Mouse (Mus musculus): ENCODE measurements at regions not wholly inside any gene's neighbourhood (a gene's known extent, or its start where the extent isn't known, plus 50 kb on each side); places are given as distances from the start of the nearest gene placed in this dataset.

DNA sequence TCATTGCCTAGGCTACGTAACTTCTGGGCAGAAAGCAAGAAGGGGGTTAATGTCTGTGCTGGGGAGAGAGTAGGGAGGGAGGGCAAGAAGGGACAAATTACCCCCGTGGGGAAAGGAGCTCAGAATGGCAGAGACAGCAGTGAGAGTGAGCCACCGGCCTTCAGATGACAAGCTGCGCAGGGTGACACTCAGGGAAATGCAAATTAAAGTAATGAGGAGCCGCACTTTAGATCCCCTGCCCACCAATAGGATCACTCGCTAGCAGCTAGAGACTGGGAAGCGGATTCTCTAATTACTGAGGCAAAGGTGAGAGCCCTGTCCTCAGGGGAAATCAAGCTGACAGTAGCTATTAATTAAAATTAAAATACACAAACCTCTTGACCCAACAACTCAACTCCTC, 202.5 kb downstream of the Arhgef10l start:
- no peak for DNase-seq (ENCODE audit: low read depth, low spot score)

DNA sequence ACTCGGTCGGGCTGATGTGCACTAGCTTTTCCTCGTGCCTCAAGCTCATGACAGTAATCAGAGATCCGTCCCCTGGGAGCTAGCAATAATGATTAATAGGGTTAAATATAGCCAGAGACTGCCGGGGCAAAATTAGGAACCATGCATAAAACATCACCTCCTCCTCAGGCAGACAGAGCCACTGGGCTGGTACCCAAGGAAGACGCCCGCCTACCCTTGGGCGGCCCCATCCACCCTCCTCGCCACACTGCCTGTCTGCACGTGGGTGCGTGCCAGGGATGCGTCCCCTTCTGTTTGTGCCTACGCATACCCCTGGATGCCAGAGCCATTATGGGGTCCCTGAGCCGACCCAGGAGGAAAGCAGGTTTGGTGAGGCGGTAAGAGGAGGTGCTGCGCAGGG, 204.5 kb downstream of the Arhgef10l start:
- DNase-seq (ENCODE audit: low read depth, low spot score) = no peak

- no peak for DNase-seq (ENCODE audit: low read depth, low spot score)
Observed at GRCm38 (mm10) chr4:140449062-140449461, 202.5 kb upstream of the Igsf21 start.

- DNase-seq (ENCODE audit: low read depth, low spot score) = no peak
Observed at GRCm38 (mm10) chr4:140446455-140446854, 199.9 kb upstream of the Igsf21 start.

DNA sequence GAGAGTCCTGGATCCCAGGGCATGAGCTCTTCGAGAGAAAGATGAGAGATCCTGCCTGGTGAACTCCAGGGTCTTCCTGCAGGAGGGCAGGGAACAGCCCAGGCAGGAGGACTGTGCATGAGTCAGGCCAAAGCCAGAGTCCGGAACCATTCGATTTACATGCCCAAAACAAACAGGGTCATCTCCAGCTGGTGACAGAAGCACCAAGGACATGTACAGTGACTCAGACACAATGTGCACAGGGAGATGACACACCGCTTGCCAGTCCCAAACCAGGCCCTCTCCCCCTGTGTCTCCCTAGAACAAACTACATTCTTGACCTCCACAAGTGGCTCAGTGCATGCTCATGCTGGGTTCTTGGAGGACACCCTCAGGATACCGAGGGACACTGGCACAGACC, 199.3 kb upstream of the Igsf21 start:
- no peak for DNase-seq (ENCODE audit: low read depth, low spot score)

DNA sequence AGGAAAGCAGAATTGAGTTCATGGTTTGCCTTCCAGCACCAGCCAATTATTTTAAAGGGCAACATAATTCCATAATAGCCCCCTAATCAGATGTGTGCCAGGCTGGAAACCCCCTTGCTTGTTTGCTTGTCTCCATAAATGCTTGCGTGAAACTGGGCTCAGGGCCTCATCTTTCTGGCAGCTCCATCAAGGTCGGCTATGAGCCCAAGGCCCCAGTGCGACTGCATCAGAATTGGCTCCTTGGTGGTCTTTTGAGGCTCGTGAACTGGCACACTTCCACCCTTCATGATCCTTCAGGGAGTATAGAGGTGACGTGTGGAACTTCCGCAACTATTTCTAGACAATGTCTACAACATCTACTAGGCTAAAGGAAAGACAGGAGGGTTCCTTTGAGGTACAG, 196.6 kb upstream of the Igsf21 start:
- DNase-seq (ENCODE audit: low read depth, low spot score) = no peak

DNA sequence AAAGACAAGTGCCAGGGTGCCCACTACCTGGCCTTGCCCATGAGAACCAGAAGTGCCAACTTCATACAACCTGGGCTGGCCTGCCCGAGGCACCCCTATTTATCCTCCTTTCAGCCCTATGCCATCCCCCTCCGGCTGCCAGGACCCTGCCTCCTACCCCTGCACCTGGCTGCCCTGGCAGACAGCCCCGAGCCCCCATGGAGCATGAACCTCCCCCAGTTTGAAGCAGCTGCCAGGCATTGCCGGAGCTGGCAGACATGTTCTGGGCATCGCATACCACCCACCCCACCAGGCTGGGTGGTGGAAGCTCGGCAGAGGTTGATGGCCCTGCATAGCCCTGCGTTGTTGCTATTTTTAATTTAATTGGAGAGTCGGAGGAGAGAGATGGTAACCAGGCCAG, 195.2 kb upstream of the Igsf21 start:
- no peak for DNase-seq (ENCODE audit: low read depth, low spot score)

- peak; percentile 60 for DNase-seq (ENCODE audit: low read depth, low spot score)
Observed at GRCm38 (mm10) chr4:140439856-140440255, 193.3 kb upstream of the Igsf21 start.

- no peak for DNase-seq (ENCODE audit: low read depth, low spot score)
Observed at GRCm38 (mm10) chr4:140436030-140436429, 189.4 kb upstream of the Igsf21 start.

GRCm38 (mm10) chr4:140433744-140434542, 187.4 kb upstream of the Igsf21 start:
- no peak for DNase-seq (ENCODE audit: low read depth, low spot score)

DNA sequence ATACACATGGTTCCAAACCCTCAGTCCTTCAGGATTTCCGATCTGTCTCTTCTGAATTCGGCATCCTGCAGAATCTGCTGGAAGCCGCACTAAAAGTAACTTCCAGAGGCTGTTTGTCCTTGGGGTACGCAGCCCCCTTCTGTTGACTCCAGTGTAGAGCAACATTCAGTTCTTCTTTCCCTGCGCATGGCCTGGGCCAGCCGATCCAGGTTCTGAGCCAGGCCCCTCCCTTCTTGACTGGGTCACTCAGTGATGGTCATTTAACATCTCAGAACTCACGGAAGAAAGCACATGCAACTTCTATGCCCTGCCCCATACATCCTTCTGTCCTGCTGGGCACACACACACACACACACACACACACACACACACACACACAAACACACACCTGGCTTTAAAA, 185.5 kb upstream of the Igsf21 start:
- no peak for DNase-seq (ENCODE audit: low read depth, low spot score)

DNA sequence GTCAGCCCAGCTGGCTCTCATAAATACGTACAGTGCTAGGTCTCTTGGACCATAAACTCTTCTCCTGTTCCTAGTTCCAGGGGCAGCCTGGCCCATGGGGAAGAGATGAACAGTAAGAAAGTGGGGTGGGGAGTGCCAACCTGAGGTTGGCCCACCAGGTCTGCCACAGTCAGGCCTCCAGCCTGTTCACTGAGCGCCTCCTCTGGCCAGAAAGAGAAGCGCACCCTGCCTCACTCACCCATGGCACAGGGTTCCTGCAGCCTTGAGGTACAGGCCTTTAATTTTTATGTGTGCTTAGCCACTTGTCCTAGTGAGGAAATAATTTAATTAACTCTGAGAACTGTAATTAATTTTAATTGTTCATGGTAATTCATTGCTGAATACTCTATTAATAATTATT, 180.5 kb upstream of the Igsf21 start:
- no peak for DNase-seq (ENCODE audit: low read depth, low spot score)

- no peak for DNase-seq (ENCODE audit: low read depth, low spot score)
Observed at GRCm38 (mm10) chr4:140423791-140424190, 177.2 kb upstream of the Igsf21 start.

GRCm38 (mm10) chr4:140421926-140422585, 175.5 kb upstream of the Igsf21 start:
- no peak for DNase-seq (ENCODE audit: low read depth, low spot score)

DNA sequence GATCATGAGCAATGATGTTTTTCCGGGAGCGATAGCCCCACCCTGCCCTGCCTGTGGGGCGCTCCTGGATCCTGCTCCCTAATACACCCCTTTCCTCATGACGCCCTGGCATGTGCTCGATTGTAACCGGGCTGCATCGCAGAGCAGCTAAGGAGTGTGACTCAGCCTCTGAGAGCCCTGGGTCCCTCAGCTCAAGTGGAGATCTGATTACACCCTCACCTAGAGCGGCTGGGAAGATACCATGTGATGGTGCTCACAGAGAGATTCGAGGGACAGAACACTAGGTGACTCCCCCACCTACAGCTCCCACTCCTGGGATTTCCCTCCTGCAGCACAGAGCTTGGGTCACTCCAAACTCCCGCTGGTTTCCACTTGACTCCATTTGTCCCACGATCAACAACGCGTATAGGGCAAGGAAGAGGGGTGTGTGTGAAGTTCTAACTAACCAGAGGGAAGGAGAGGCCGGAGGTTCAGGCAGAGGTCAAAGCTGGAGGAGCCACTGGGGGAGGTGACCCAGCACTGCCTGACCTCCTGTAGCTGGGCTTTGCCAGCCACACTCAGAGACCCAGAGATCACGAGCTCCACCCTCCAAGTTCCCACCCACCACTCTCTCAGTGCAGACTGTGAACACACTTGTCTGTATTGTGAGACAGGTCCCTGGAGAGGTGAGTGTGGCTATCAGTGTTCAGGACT, 173.3 kb upstream of the Igsf21 start:
- DNase-seq (ENCODE audit: low read depth, low spot score) = no peak

GRCm38 (mm10) chr4:140412312-140412930, 165.8 kb upstream of the Igsf21 start:
- no peak for DNase-seq (ENCODE audit: low read depth, low spot score)

GRCm38 (mm10) chr4:140408446-140408845, 161.9 kb upstream of the Igsf21 start:
- no peak for DNase-seq (ENCODE audit: low read depth, low spot score)

DNA sequence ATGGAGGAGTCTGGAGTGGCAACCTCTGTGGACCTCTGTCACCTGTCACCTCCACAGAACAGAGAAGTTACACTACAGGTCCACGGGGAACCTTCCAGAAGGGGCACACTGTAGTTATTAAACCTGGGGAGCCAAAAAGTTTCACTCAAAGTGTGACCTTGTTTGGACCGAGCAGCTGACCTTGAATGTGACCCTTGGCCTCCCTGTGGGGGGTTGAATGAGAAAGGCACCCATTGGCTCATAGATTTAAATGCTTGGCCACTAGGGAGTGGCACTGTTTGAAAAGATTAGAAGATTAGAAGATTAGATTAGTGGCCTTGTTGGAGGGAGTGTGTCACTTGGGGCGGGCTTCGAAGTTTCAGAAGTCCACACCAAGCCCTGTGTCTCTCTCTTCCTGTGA, 160.3 kb upstream of the Igsf21 start:
- DNase-seq (ENCODE audit: low read depth, low spot score) = no peak

DNA sequence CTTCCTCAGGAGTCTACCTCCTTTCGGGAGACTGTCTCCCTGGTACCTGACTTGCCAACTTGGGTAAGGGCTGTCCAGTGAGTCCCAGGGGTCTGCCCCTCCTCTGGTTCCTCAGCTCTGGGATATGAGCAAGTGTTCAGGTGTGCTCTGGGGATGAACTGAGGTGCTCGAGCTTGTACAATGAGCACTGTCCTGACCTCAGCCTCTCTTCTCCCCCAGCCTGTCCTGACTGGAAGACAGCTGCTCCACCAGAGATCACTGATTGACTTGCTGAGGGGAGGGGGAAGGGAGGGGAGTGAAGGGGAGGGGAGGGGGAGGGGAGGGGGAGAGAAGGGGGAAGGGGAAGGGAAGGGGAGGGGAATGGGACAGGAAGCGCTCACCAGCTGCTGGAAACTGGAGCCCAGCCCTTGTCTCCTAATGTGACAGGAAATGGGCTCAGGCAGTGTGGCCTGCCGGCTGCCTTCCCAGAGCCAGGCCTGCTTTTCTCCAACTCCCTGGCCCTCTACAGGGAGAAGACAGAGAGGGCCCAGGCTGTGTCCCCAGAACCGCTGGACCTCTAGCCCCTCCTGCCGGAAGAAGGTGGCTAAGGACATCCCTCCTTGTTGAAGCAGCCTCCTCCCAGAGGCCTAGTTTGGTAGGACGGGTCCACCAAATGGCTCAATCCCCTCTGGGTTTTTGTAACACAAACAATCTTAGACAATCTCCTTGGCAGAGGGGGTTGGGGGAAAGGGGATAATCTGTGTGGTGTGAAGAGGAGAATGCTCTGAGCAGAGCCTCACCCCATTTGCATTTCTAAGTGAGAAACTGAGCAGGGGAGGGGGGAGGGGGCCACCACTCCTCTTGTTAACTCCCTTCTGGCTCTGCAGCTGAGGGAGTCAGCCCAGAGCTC, 159.7 kb upstream of the Igsf21 start:
- DNase-seq (ENCODE audit: low read depth, low spot score) = peak; percentile 19

DNA sequence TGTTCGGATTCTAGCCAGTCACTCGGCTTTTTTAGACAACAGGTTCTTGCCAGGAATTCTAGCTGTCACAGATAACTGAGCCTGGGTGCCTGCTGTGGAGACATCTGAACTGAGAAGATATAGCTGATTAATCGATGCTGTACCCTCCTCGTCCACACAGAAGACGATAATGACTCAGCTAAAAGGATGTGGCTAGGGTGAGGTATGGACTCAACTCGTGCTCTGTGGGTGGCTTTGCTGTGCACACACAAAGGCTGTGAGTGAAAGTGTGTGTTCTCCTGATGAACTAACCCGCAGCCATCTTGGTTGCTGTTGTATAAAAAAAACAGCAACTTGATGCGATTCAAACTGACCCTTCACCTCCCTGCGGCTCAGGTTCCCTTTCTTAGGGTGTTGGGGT, 158.8 kb upstream of the Igsf21 start:
- DNase-seq (ENCODE audit: low read depth, low spot score) = no peak

DNA sequence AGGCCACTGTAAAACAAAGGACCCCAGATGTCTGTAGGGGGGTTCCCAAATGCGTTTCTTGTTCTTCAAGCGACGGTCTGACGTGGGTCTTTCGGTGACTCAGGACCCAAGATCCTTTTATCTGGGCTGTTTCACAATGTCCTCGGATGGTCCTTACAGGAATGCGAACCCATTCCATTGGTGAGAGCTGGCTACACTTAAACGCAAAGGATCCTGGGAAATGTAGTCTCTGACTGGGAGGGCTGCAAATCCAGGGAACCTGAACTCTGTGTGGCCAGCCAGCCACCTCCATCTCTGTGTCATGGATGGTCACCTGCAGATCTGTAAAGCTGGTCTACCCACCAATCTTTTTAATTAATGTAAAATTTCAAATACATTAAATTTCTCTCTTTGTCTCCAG, 156.5 kb upstream of the Igsf21 start:
- DNase-seq (ENCODE audit: low read depth, low spot score) = no peak

Measured in embryo, embryonic 11.5 days (tissue).